Mouse (Mus musculus): ENCODE data around the gene Pgap3. TPM values are rescaled to one million over a fixed set of nuclear protein-coding genes. Genes with fewer than 3 reads are reported as not detected.

The Pgap3 gene
- polyA plus RNA-seq, 1 experiment from 2014 or later = 17.4 TPM

- no peaks in the 10 kb centered on the region for H3K36me3 ChIP-seq (ENCODE audit: insufficient read depth, low read length)
- no peak overlapping the region for H3K4me2 ChIP-seq (ENCODE audit: low read length)
- H3K4me3 ChIP-seq (replicated peaks; ENCODE audit: low read depth, low read length) = no peak overlapping the region
- H3K4me1 ChIP-seq (replicated peaks; ENCODE audit: insufficient read depth, low read length) = peaks cover 6% of the 10 kb centered on the region; the same call in 1 of the 2 replicates
- peak overlapping the region; percentile 96 for H3K27ac ChIP-seq
- ATAC-seq (replicated peaks; ENCODE audit: low FRiP score, low read depth) (no peak), DNase-seq (ENCODE audit: low spot score) (no peak)
- H3K9ac ChIP-seq (ENCODE audit: low read depth, low read length) = no peak overlapping the region
- WGBS = 34% methylated on average over 4 of the region's 4 CpGs
- no peak for TF ChIP-seq CTCF (IDR thresholded peaks at IDR 0.05; ENCODE audit: low read depth)
- no peaks in the 10 kb centered on the region for H3K9me3 ChIP-seq (replicated peaks; ENCODE audit: low read length)
- H3K27me3 ChIP-seq (ENCODE audit: insufficient read depth, low read length) = no peaks in the 10 kb centered on the region
Measured at GRCm38 (mm10) chr11:98445679-98446078, 45.4 kb upstream of the Pgap3 start.

DNA sequence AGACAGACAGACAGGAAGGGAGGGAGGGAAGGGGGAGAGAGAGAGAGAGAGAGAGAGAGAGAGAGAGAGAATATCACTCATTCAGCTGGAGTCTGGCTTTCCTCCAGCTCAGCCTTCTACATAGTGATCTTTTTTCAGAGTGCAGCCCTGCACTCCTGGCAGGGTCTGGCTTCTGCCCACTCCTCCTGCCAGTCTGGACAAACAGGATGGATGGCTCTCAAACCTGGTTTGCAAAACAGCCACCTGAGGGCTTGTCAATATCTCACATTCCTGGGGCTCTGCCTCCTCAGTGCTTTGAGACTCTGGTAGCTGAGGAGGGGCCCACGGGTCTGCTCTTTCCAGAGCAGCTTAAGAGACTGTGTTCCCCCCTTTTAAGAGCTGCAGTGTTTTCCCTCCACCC is 44.9 kb upstream of the Pgap3 start:
- no peaks in the 10 kb centered on the region for H3K36me3 ChIP-seq (ENCODE audit: insufficient read depth, low read length)
- H3K9ac ChIP-seq (ENCODE audit: low read depth, low read length) = no peak overlapping the region
- WGBS = 25% methylated on average over 1 of the region's 1 CpGs
- DNase-seq (ENCODE audit: low spot score) (no peak), ATAC-seq (replicated peaks; ENCODE audit: low FRiP score, low read depth) (no peak)
- no peak overlapping the region for H3K4me2 ChIP-seq (ENCODE audit: low read length)
- H3K27me3 ChIP-seq (ENCODE audit: insufficient read depth, low read length) = no peaks in the 10 kb centered on the region
- H3K27ac ChIP-seq = peak overlapping the region; percentile 96
- H3K4me1 ChIP-seq (replicated peaks; ENCODE audit: insufficient read depth, low read length) = peaks cover 6% of the 10 kb centered on the region; the same call in 1 of the 2 replicates
- H3K9me3 ChIP-seq (replicated peaks; ENCODE audit: low read length) = no peaks in the 10 kb centered on the region
- no peak overlapping the region for H3K4me3 ChIP-seq (replicated peaks; ENCODE audit: low read depth, low read length)
- TF ChIP-seq CTCF (IDR thresholded peaks at IDR 0.05; ENCODE audit: low read depth) = no peak

- WGBS = 96% methylated on average over 1 of the region's 1 CpGs
- Histone ChIP-seq H3K9me3 (replicated peaks; ENCODE audit: low read length) (no peaks in the 10 kb centered on the region), H3K36me3 (ENCODE audit: insufficient read depth, low read length) (no peaks in the 10 kb centered on the region), H3K9ac (ENCODE audit: low read depth, low read length) (no peak overlapping the region), H3K4me1 (replicated peaks; ENCODE audit: insufficient read depth, low read length) (peaks cover 6% of the 10 kb centered on the region; the same call in 1 of the 2 replicates), H3K27me3 (ENCODE audit: insufficient read depth, low read length) (no peaks in the 10 kb centered on the region), H3K4me3 (replicated peaks; ENCODE audit: low read depth, low read length) (no peak overlapping the region), H3K4me2 (ENCODE audit: low read length) (no peak overlapping the region), H3K27ac (no peak overlapping the region)
- ATAC-seq (replicated peaks; ENCODE audit: low FRiP score, low read depth) (no peak), DNase-seq (ENCODE audit: low spot score) (no peak)
- TF ChIP-seq CTCF (IDR thresholded peaks at IDR 0.05; ENCODE audit: low read depth) = 0 out of 2 replicates have a peak, but pooled peaks have one; percentile 19
Measured at GRCm38 (mm10) chr11:98443688-98444087, 43.4 kb upstream of the Pgap3 start.

DNA sequence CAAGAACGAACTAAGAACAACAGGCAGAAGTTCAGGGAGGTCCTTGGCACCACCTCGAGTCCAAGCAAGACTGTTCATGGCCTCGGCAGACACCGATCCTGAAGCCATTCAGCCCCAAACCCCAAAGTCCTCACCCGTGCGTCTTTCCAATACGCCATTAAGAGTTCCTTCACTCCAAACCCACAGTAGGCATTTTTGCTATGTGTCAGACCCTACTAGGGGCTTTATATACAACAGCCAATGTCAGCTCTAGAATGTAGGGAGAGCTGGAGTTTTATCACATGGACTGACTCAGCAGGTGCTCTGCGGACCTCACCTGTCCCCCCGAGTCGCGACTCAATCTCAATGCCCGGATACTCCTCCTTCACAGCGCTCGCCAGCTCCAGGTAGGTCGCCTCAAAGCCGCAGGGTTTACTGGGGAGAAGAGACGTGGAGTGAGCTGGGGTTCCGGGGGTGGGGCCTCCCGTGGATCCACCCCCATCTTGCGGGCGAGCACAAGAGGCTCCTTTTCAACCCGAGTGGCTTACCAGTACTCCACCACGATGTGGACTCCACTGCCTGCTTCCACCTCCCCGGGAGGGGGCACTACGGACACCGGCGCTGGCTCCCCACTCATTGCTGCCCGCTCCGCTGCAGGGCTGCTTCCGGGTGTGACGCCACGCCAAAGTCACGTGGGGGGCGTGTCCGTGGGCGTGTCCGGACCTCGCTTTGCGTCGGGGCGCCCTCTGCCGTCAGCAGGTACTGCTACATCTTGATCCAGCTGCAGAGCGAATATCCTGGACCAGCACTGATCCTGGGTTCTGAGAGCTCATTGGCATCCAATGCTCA is 38.3 kb upstream of the Pgap3 start, which contains the start of gene Mien1:
TSS of gene Mien1 (minus strand) at position 661 of the 828 bp plus-strand sequence.
- H3K9me3 ChIP-seq (replicated peaks; ENCODE audit: low read length) = no peaks in the 10 kb centered on the region
- peak; percentile 98 for TF ChIP-seq CTCF (IDR thresholded peaks at IDR 0.05; ENCODE audit: low read depth)
- peak within 1 kb of the TSS; percentile 66 for H3K27ac ChIP-seq
- no peaks in the 10 kb centered on the region for H3K27me3 ChIP-seq (ENCODE audit: insufficient read depth, low read length)
- H3K9ac ChIP-seq (ENCODE audit: low read depth, low read length) = peak within 1 kb of the TSS; percentile 70
- ATAC-seq (replicated peaks; ENCODE audit: low FRiP score, low read depth) (peak; percentile 93), DNase-seq (ENCODE audit: low spot score) (peak; percentile 95)
- 2% methylated on average over 43 of the region's 43 CpGs for WGBS
- peak within 1 kb of the TSS; percentile 62 for H3K4me3 ChIP-seq (replicated peaks; ENCODE audit: low read depth, low read length)
- H3K4me2 ChIP-seq (ENCODE audit: low read length) = peak within 1 kb of the TSS; percentile 95
- H3K4me1 ChIP-seq (replicated peaks; ENCODE audit: insufficient read depth, low read length) = no peaks in the 10 kb centered on the region; the same call in 1 of the 2 replicates
- H3K36me3 ChIP-seq (ENCODE audit: insufficient read depth, low read length) = peaks cover 22% of the 10 kb centered on the region

GRCm38 (mm10) chr11:98437441-98437840 is 37.2 kb upstream of the Pgap3 start:
- Histone ChIP-seq H3K4me3 (replicated peaks; ENCODE audit: low read depth, low read length) (no peak overlapping the region), H3K36me3 (ENCODE audit: insufficient read depth, low read length) (peaks cover 30% of the 10 kb centered on the region), H3K4me2 (ENCODE audit: low read length) (no peak overlapping the region), H3K27me3 (ENCODE audit: insufficient read depth, low read length) (no peaks in the 10 kb centered on the region), H3K27ac (peak overlapping the region; percentile 66; the same call in 1 of the 2 replicates), H3K9me3 (replicated peaks; ENCODE audit: low read length) (no peaks in the 10 kb centered on the region), H3K4me1 (replicated peaks; ENCODE audit: insufficient read depth, low read length) (no peaks in the 10 kb centered on the region; the same call in 1 of the 2 replicates), H3K9ac (ENCODE audit: low read depth, low read length) (no peak overlapping the region)
- ATAC-seq (replicated peaks; ENCODE audit: low FRiP score, low read depth) (no peak), DNase-seq (ENCODE audit: low spot score) (no peak)
- no peak for TF ChIP-seq CTCF (IDR thresholded peaks at IDR 0.05; ENCODE audit: low read depth)
- 68% methylated on average over 6 of the region's 6 CpGs for WGBS

DNA sequence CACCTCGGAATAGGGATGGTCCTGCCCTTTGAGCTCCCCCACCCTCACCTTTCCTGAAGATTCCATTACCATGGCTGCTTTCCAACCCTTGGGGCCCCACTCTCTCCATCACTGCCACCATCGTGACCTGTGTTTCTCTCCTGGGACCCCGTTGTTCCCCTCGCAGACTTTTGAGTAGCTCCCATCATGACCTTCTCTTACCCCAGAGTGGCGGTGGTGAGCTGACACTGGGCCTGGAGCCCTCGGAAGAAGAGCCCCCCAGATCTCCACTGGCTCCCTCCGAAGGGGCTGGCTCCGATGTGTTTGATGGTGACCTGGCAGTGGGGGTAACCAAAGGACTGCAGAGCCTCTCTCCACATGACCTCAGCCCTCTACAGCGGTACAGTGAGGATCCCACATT is 35.4 kb upstream of the Pgap3 start:
- Histone ChIP-seq H3K27me3 (ENCODE audit: insufficient read depth, low read length) (no peaks in the 10 kb centered on the region), H3K36me3 (ENCODE audit: insufficient read depth, low read length) (peaks cover 47% of the 10 kb centered on the region), H3K9me3 (replicated peaks; ENCODE audit: low read length) (no peaks in the 10 kb centered on the region), H3K4me3 (replicated peaks; ENCODE audit: low read depth, low read length) (no peak overlapping the region), H3K4me1 (replicated peaks; ENCODE audit: insufficient read depth, low read length) (no peaks in the 10 kb centered on the region; the same call in 1 of the 2 replicates), H3K4me2 (ENCODE audit: low read length) (no peak overlapping the region), H3K9ac (ENCODE audit: low read depth, low read length) (no peak overlapping the region), H3K27ac (no peak overlapping the region)
- 92% methylated on average over 9 of the region's 9 CpGs for WGBS
- no peak for TF ChIP-seq CTCF (IDR thresholded peaks at IDR 0.05; ENCODE audit: low read depth)
- ATAC-seq (replicated peaks; ENCODE audit: low FRiP score, low read depth) (no peak), DNase-seq (ENCODE audit: low spot score) (no peak)

All from kidney, postnatal 0 days (tissue).